Mouse (Mus musculus) small intestine, adult 2 months (tissue): ENCODE data around the gene Ltbr. TPM values are rescaled to one million over a fixed set of nuclear protein-coding genes. Genes with fewer than 3 reads are reported as not detected.
"Not testable (repeated sequence)": the region's sequence is repeated elsewhere in the genome, so short reads cannot be mapped to it uniquely, and the experiment has no call there.

Source experiments
- H3K27ac ChIP-seq: fragments of 200-500 bp; 2 replicates; pipeline ENCODE4 v1.5.1; 2012; ENCODE audit warnings: low read depth, low read length, control low read depth, inconsistent platforms; ENCODE audit not compliant: insufficient read depth
- H3K27me3 ChIP-seq: fragments of 200-500 bp; 2 replicates; pipeline ENCODE4 v1.6.1; 2012; ENCODE audit warnings: mild to moderate bottlenecking, moderate library complexity, low read length, inconsistent platforms; ENCODE audit not compliant: control insufficient read depth, insufficient read depth
- H3K36me3 ChIP-seq: fragments of 200-500 bp; 2 replicates; pipeline ENCODE4 v1.6.1; 2012; ENCODE audit warnings: mild to moderate bottlenecking, low read length, control low read depth, inconsistent platforms; ENCODE audit not compliant: control insufficient read depth, insufficient read depth
- H3K4me1 ChIP-seq: fragments of 200-500 bp; 2 replicates; pipeline ENCODE4 v1.6.1; 2012; ENCODE audit warnings: low read length, inconsistent platforms, mixed read lengths; ENCODE audit not compliant: control insufficient read depth, insufficient read depth, insufficient read length
- H3K4me3 ChIP-seq: fragments of 200-500 bp; 2 replicates; pipeline ENCODE4 v1.5.1; 2012; ENCODE audit warnings: low read depth, mild to moderate bottlenecking, control low read depth, inconsistent platforms, low read length, moderate library complexity
- CTCF ChIP-seq: fragments of 200-500 bp; IDR thresholded peaks from 2 replicates; pipeline ENCODE4 v1.5.1; 2012; ENCODE audit warnings: low read depth, mild to moderate bottlenecking, control low read depth, inconsistent platforms, low read length, moderate library complexity, mixed read lengths; ENCODE audit not compliant: insufficient replicate concordance, insufficient read length; ENCODE audit errors: extremely low read depth
- POLR2A ChIP-seq: fragments of 200-500 bp; IDR thresholded peaks from 2 replicates; pipeline ENCODE4 v1.6.1; 2012; ENCODE audit warnings: low read depth, mild to moderate bottlenecking, control low read depth, inconsistent platforms, low read length, moderate library complexity
- WGBS: fragments of 180-500 bp; shearing (Covaris S2); methylation state at CpG from one replicate; pipeline ENCODE4 v1.1.7; 2018; 5-methylcytosine and 5-hydroxymethylcytosine counted together
- polyA plus RNA-seq: library from polyadenylated mRNA; depleted of rRNA; stranded (reverse); fragments of >200 nt; gene quantifications from 2 replicates; pipeline ENCODE4 v1.2.3, GENCODE M21; 2012

The Ltbr gene
- polyA plus RNA-seq, 1 experiment, result 167 TPM

DNA sequence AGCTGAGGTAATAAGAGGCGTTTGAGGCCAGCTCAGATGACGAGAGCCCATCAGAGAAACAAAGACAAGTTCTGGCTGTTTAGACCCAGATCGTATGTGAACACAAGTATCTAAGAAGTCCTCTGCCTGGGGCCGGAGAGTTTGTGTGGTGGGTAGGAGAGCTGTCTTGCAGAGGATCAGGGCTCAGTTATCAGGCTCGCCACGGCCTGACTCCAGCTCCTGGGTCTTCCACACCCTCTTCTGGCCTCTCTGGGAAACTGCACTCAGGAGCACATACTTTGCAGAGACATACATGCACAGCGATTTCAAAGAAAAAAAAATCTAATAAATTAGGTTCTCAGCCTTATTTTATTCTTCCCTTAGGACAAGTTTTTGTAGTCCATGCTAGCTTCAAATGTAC, 28.9 kb downstream of the Ltbr start:
- Histone ChIP-seq H3K36me3 (no peaks in the 10 kb centered on the region), H3K4me1 (peaks cover 5% of the 10 kb centered on the region; the same call in 1 of the 2 replicates), H3K27me3 (no peaks in the 10 kb centered on the region), H3K4me3 (no peak overlapping the region), H3K27ac (no peak overlapping the region)
- WGBS, result 80% methylated on average over 7 of the region's 7 CpGs
- no peak for TF ChIP-seq CTCF
- TF ChIP-seq POLR2A, result no peak

DNA sequence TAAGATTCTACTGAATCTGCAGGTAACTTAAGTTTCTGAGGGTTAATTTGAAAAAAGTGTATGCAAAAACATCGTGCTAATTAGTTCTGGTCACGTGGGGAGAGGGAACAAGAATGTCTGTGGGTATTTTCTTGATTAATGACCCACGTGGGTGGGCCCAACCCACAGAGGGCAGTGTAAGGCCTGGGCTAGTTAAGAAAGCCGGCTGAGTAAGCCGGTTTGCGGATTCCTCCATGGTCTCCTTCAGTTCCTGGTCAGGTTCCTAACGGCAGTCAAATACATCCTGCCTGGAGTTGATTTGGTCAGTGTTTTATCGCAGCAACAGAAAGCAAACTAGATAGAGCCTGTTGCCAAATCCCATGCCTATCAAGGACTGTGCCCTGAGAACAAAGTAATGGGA, 29.4 kb downstream of the Ltbr start:
- 21% methylated on average over 8 of the region's 8 CpGs for WGBS
- no peak overlapping the region for H3K27ac ChIP-seq
- no peaks in the 10 kb centered on the region for H3K36me3 ChIP-seq
- H3K27me3 ChIP-seq, result no peaks in the 10 kb centered on the region
- no peak for TF ChIP-seq CTCF
- no peak for TF ChIP-seq POLR2A
- H3K4me3 ChIP-seq, result no peak overlapping the region
- H3K4me1 ChIP-seq, result peaks cover 5% of the 10 kb centered on the region; the same call in 1 of the 2 replicates

DNA sequence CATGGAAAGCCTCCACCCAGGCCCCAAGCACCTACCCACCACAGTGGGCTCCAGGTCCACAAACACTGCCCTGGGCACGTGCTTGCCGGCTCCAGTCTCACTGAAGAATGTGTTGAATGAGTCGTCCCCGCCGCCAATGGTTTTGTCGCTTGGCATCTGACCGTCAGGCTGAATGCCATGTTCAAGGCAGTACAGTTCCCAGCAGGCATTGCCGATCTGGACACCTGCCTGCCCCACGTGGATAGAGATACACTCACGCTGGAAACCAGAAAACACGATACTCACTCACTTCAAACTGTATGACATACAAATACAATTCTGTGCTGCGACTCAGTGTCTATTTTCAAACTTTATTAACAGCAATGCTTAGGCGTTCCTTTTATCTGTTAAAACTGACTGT, 31.0 kb downstream of the Ltbr start:
- H3K4me3 ChIP-seq, H3K4me1 ChIP-seq, H3K27me3 ChIP-seq, H3K27ac ChIP-seq, H3K36me3 ChIP-seq: not testable (repeated sequence)
- 93% methylated on average over 13 of the region's 13 CpGs for WGBS

DNA sequence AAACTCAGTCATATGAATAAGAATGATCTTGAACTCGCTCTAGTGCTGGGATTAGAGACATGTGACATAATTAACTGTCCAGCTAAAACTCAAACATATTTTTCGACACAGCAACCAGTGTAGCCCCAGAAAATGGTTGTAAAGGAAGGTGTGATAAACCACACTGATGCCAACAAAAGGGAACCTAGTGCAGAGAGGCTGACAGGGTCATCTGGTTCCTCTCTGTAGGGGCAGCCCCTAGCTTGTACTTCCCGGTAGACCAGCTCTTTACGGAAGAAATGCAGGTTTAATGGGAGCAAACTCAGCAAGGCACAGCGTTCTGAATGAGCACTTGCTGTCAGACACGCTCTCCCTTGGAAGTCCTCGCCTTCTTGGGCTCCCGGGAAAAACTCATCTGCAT, 34.0 kb downstream of the Ltbr start:
- Histone ChIP-seq H3K27me3 (no peaks in the 10 kb centered on the region), H3K4me1 (no peaks in the 10 kb centered on the region; the same call in none of the 2 replicates), H3K36me3 (no peaks in the 10 kb centered on the region), H3K4me3 (no peak overlapping the region), H3K27ac (no peak overlapping the region)
- TF ChIP-seq POLR2A (no peak), CTCF (no peak)
- WGBS, result 76% methylated on average over 8 of the region's 8 CpGs

DNA sequence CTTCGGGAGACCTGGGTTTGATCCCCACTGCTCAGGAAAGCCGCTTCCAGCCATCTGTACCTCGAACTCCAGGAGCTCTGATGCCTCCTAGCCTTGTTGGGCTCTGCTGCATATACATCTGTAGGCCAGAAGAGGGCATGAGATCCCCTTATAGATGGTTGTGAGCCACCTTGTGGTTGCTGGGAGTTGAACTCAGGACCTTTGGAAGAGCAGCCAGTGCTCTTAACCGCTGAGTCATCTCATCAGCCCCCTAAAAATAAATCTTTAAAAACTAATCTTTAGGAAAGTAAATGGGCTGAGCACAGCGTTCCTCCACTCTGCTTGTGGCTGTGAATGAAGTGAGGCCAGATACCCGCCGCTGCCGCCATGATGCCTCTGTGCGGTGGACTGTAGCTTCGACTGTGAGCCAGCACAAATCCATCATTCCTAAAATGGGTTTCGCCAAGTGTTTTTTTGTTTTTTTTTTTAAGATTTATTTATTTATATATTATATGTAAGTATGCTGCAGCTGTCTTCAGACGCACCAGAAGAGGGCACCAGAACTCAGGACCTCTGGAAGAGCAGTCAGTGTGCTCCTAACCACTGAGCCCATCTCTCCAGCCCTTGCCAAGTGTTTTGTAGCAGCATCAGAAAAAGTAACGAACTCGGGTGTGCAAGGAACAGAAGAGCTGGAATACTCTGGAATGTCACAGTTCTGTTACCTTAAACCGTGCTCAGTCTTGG, 38.7 kb downstream of the Ltbr start:
- WGBS, result 46% methylated on average over 15 of the region's 15 CpGs
- peaks cover 6% of the 10 kb centered on the region for H3K4me1 ChIP-seq
- no peaks in the 10 kb centered on the region for H3K36me3 ChIP-seq
- no peaks in the 10 kb centered on the region for H3K27me3 ChIP-seq
- 0 out of 2 replicates have a peak, but pooled peaks have one; percentile 21 for TF ChIP-seq POLR2A
- TF ChIP-seq CTCF, result peak; percentile 74; the same call in 1 of the 2 replicates
- H3K4me3 ChIP-seq, result no peak overlapping the region
- no peak overlapping the region for H3K27ac ChIP-seq

DNA sequence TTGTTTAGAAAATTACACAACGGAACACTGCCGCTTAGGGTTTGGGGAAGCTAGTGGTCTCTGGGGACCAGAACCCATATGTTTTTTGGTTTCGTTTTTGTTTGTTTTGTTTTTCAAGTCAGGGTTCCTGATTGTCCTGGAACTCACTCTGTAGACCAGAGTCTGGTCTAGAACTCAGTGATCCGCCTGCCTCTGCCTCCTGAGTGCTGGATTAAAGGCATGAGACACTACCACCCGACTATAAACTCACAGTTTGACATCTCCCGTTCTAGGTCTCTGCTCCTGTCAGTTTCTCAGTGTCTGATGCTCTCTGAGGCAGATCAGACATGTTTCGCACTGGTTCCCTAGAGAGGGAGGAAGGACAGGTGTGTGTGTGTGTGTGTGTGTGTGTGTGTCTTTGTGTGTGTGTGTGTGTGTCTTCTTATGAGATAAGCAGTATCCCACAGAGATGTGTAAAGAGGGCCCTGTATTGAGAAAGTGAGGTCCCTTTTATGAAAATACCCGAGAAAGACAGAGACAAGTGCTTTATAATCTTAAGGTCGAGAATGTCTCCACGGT, 41.4 kb downstream of the Ltbr start:
- Histone ChIP-seq H3K27me3 (no peaks in the 10 kb centered on the region), H3K27ac (0 out of 2 replicates have a peak overlapping the region, but pooled peaks have one; percentile 7), H3K4me1 (peaks cover 6% of the 10 kb centered on the region), H3K36me3 (no peaks in the 10 kb centered on the region), H3K4me3 (no peak overlapping the region)
- 72% methylated on average over 10 of the region's 10 CpGs for WGBS
- TF ChIP-seq POLR2A, result no peak
- TF ChIP-seq CTCF, result no peak

DNA sequence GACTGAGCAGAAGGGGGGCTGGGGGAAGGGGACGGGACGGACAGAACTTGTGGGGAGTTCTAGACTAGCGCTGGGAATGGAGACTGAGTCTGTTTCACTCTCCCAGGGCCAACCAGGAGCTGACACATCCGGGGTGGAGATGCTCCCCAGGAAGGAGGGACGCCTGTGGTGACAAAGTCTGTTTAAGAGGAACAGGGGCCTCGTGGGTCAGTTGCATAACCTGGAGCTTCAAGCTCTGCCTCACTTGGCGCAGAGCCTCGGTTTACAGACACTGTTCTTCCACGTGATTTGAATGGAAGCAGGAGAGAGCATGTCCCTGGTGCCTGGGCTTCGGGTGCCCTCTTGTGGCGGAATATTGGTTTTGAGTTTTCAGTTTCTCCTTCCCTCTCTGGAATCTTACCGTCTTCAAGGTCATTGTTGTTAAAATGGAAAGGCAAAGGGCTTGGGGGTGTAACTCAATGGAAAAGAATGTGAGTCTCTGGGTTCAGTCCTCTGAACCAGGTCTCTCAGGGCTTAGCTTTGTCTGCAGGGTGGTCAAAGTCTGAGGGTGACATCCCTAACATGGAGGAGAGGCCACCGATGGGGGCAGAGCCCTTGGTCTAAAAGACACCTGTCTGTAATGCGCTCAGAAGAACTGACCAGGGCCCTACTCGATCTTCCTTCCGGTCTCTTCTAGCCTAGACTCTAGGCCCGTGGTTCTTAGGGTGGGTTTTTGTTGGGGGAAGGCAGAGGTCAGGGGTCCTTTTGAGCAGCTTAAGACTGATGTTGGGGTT, 42.0 kb downstream of the Ltbr start:
- TF ChIP-seq POLR2A (peak; percentile 24; the same call in 1 of the 2 replicates), CTCF (peak; percentile 94)
- 14% methylated on average over 17 of the region's 17 CpGs for WGBS
- H3K4me3 ChIP-seq, result peak overlapping the region; percentile 37

More for the DNA sequence above, 42.0 kb downstream of the Ltbr start:
- Histone ChIP-seq H3K4me1 (peaks cover 6% of the 10 kb centered on the region), H3K27me3 (no peaks in the 10 kb centered on the region), H3K27ac (peak overlapping the region; percentile 60), H3K36me3 (no peaks in the 10 kb centered on the region)
